Mouse (Mus musculus) layer of hippocampus, adult 8-10 months (tissue): ENCODE results near the gene Epha4. TPM values are rescaled to one million over a fixed set of nuclear protein-coding genes. Genes with fewer than 3 reads are reported as not detected.

Source experiments
- DNase-seq, 2 experiments: peaks; one replicate each; pipeline ENCODE4 v3.0.0; 2022; ENCODE audit warnings: low spot score in 2 of 2
- total RNA-seq, 4 experiments: library from RNA; stranded (reverse); gene quantifications; 2 replicates each; pipeline ENCODE4 v1.2.4; 2022

Gene Epha4
- total RNA-seq, 4 experiments from 2014 or later, result 267 to 285 (median 281) TPM

GRCm38 (mm10) chr1:77512431-77513195, 2.3 kb downstream of the Epha4 start:
- no peak for DNase-seq

- no peak for DNase-seq
These were observed 2.9 kb downstream of the Epha4 start for GRCm38 (mm10) chr1:77512059-77512407.

DNA sequence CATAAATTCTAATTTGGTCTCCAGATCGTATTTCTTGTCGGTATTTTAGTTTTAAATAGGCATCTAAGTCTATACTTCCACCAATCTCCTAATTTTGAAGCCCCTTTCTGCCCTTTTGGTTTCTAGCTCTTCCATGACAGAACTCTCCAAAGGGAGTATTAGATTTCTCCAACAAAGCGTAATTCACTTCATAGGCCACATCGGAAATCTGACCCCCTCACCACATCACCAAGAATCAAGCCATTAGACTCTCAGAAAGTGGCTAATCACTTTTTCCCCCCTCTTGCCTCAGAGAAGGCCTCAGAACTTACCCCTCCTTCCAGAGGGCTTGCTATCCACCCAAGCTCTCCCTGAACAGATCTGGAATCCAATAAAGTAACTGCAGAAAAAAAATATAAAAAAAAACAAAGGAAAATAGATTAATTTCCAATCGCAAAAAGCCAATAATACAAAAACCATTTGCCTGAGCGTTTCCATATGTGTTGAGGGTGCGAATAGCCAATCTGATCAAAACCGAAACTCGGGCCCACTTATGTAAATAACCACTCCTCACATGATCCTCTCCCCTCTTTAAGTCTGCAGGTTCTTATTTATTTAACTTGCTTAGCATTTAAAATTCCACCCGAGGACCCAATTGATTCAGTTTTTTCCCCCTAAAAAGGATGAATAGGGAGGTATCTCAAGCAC, 3.4 kb downstream of the Epha4 start:
- no peak for DNase-seq

DNA sequence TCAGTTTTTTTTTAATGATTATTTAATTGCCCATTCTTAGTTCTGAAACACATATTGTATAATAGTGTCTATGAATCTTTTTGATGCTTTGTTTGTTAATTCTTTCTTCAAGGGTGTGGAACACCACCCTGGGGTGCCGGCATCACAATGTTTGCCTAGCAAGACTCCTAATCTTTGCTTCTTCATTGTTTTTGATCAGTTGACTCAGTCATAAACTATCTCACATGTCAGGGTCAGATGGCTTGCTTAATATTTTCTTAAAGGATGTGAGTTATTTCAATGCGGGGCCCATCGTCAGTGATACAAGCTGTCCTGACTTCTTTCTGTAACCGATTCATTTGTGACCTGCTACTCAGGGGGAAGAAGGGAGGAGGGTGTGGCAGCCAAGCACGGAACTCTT, 4.3 kb downstream of the Epha4 start:
- DNase-seq, result no peak

DNA sequence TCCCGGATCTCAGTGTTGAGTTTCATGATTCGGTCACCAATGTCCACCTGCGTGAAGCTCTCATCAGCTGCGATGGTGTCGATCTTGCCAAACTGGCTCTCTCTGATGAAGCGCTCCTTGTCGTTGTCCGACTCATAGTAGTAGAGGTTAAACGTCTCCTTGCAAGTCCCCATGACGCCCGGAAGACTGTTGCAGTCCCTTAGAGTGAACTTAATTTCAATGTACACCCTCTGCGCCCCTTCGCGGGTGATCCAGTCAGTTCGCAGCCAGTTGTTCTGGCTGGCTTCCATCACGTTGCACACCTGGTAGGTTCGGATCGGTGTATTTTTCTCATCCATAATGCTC, 8.1 kb downstream of the Epha4 start:
- no peak for DNase-seq

DNA sequence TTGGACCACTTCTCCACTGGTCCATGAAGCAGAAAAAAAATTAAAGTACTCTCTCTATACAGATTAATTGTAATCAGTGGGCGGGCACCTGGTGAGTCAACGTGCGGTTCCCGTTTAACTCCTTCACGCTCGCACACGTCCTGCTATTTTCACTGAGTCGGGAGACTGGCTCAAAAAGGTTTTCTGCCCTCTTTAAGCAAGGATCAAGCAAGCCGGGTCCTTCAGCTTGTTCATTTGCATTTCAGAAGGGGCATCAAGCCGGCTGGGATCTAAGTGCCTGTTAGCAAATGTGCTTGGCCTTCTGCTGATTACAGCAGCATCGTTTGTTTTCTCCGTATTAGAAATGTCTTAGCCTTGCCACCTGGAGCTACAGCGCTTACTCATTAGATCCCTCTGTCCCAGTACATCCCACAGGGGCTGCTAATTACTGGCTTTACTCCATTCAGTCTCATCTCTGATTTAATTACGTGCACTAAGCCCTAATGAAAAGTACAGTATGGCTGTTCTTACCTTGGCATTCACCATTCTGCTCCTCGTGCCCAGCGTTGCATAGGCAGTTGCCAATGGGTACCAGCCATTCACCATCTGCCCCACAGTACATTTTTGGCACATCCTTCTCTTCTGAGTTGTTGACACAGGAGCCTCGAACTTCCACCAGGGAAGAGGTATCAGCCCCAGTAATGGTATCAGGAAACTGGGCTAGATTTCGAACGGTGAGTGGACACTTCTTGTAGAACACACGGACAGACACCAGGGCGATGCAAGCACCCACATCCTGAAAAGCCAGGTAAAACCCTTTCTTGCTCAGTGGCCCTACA, 8.6 kb downstream of the Epha4 start:
- DNase-seq, result peak; percentile 47 to 65

GRCm38 (mm10) chr1:77505263-77505662, 9.6 kb downstream of the Epha4 start:
- no peak for DNase-seq

- DNase-seq, result no peak
These were observed 10.1 kb downstream of the Epha4 start for GRCm38 (mm10) chr1:77504813-77505212.

- peak in 1 of 2 experiments; percentile 60 for DNase-seq
These were observed 11.1 kb downstream of the Epha4 start for GRCm38 (mm10) chr1:77503711-77504181.

DNA sequence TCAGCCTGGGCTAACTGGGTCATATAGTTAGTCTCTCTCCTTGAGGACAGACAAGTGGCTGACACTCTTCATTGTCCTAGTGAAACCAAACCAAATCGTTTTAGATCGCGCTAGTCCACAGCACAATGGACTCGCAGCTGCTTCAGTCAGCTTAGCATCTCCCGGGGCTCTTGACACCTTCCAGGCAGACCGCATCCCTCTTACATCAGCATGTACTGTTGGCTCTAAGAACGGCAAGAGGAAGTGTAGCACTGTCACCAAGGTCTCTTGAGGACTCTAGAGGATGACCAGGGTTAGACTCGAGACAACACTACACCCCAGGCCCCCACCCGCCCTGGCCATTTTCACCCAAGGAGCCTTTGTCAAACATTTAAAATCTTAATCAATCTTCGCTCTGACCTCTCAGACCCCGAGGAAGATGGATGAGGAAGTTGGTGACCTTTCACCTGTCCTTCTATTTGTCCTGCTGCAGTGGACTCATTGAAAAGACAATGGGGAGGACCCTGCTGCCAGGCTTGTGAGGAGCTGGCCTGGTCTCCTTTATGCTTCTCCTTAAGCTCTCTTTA, 12.3 kb downstream of the Epha4 start:
- DNase-seq, result no peak

DNA sequence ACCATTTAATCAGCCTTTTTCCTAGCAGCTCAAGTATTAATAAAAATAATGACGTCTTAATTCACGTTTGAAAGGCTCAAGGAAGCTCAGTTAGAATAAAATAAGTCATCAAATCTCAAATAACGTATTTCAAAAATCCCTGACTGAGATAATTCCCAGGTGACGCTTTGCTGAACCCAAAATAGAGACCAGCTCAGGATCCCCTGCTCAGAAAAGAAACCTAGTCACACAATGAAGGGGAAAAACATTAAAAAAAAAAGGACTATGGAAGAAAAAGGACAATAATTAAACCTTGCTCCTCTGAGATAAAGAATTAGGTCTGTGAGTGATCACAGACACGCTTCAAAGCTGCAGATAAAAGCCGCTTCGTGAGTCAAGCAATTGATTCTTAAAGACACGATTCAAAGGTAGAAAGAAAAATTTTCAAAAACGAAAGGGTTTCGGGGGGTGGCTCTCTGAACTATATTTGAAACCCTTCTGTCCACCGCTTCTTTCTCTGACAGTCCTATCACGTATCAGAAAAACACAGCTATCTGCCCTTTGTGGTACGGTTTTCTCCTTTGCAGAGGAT, 13.4 kb downstream of the Epha4 start:
- DNase-seq, result no peak

DNA sequence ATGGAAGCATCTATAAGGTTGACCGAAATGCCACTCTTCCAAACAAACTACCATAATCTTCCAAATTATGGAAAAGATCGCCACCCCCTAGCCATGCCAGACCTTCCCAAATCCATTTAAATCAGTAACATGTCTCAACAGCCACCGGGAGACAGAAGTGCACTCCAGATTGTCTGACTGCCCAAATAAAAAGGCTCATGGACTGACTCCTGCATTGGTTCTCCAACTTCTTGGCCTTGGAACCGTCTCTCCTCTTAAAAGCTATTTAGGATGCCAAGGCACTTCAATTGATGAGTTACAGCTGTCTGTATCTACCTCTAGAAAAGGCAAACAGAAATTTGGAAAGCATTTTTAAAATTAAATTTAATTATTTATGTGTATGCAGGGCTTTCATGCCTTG, 17.4 kb downstream of the Epha4 start:
- DNase-seq, result no peak

DNA sequence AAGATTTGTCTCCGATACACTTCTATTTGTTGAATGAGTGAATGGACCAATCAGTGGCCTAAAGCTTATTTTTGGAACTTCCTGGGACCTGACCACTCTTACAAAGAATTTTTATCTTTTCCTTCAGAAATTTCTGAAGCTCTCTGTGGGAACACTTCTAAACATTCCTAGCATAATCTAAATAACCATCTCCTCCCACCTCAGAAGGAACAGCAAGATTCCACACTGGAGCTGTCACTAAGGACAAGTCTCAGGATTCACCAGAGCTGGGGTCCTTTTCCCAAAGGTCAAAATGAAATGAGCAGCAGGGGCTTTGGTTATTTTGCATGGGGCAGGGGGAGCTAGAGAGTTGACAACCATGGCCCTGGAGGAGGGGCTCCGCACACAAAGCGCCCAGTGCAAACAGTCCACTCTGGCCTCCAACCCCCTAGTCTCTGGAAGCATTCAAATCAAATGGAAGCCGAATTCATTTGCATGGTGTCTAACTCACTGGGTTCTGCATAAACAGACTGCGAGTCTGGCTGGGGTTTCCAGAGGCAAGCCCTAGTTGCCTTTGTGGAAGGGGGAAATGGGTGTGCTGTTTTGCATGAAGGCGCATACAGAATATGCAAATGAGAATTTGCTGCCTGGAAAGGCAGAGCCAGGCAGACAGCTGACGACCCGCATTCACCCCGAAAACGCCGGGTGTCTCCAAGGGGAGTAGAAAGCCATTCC, 18.3 kb downstream of the Epha4 start:
- DNase-seq, result no peak

GRCm38 (mm10) chr1:77495790-77496158, 19.1 kb downstream of the Epha4 start:
- no peak for DNase-seq

DNA sequence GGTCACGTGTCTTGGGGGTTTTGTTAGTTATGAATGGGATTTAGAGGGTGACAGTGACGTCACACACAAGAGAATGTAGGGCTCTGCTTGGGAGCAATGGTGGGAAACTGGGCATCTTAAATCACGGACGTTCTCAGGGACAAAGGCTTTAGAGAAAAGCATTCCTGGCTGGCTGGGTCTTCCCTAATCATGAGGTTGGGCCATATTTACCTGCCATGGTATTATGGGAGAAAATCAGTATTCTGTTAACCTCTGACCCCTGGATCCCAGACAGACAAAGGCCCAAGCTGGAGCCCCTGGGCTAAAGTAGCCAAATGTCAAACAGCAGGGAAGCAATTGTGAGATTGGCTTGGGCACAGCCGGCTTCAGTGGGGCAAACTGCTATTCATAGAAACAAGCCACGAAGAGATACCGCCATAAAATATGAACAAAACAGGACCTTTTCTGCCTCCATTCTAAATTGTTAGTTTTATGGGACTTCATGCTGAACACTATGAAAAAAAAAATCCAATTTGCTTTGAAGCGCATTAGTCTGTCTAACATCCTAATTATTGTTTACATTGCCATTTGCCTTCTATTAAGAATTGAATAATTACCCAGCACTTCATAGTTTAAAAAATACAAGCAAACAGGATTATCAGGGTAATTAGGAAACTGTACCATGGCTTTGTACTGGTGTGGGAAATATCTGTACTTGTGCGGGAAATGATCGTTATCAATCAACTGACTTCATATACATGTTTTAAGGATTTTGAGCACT, 19.7 kb downstream of the Epha4 start:
- DNase-seq, result no peak

- DNase-seq, result no peak
These were observed 20.9 kb downstream of the Epha4 start for GRCm38 (mm10) chr1:77493841-77494635.

DNA sequence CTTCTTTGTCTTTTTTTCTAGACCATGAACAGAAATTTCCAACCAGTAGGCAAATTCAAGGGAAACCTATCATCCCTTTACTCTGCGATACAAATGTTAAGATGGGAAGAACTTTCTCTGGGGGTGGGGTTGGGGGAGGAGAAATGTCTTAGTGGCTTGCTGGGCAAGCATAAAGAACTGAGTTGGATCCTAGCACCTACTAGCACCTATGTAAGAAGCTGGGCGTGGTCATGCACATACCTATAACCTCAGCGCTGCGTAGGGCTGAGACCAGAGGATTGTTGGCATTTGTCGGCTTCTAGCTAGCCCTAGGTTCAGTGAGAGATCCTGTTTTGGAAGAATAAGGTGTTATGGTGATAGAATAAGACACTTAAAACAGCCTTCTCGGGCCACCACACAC, 24.7 kb downstream of the Epha4 start:
- no peak for DNase-seq

- DNase-seq, result no peak
These were observed 25.5 kb downstream of the Epha4 start for GRCm38 (mm10) chr1:77489387-77489786.

DNA sequence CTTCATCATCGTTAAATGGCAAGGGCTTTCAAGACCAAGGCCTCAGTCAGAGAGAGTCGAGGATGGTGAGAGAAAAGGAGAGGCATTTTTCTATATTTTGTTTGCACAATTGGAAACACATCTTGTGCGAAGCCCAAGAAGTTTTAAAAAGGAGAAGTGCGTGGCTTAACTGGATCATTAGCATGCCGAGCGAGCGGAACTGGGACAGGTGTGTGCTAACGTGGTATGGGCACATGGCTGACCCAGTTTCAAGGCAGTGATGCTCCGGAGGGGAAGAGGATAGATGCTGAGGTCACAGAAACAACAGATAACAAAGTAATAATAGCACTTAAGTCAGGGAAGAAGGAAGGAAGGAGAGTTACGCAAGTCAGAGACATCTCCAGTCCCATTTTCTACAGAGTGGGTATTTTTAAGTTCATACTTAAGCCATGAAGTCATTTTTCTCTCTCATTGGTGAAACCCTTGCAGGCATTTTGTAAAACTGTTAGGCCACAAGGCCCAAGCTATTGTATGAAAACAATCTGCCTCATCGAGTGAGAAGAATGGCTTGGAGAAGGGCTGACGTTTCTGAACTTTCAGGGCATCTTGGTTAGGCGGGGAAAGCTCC, 26.9 kb downstream of the Epha4 start:
- no peak for DNase-seq
